Mouse (Mus musculus) C2C12 (cell line): ENCODE data around the gene Defb25.

Experiments
- CTCF ChIP-seq: IDR thresholded peaks from one replicate; pipeline ENCODE4 v1.5.1; 2011; ENCODE audit not compliant: control insufficient read depth, insufficient read depth, insufficient read length
- MYOD1 ChIP-seq: IDR thresholded peaks from one replicate; pipeline ENCODE4 v1.6.1; 2011; ENCODE audit warnings: low read depth; ENCODE audit not compliant: control insufficient read depth, insufficient read length
- MYOG ChIP-seq: IDR thresholded peaks from one replicate; pipeline ENCODE4 v1.6.1; 2011; ENCODE audit not compliant: control insufficient read depth, insufficient read length; ENCODE audit errors: extremely low read depth
- USF1 ChIP-seq: IDR thresholded peaks from one replicate; pipeline ENCODE4 v1.6.1; 2011; ENCODE audit warnings: low read depth, mild to moderate bottlenecking, control low read depth, moderate library complexity

- TF ChIP-seq CTCF (no peak), USF1 (no peak), MYOD1 (no peak), MYOG (no peak)
Measured at GRCm38 (mm10) chr2:152604057-152604456, 18.8 kb downstream of the Defb25 start, which contains the start of gene Defb36.
